Mouse (Mus musculus) olfactory bulb, adult 2 months (tissue): Measurements from ENCODE around the gene Abca12.

ENCODE experiments used
- CTCF ChIP-seq: fragments of 200-500 bp; IDR thresholded peaks from 2 replicates; pipeline ENCODE4 v1.5.1; 2012; ENCODE audit warnings: low read depth, mild to moderate bottlenecking, low read length, moderate library complexity; ENCODE audit not compliant: insufficient read depth
- POLR2A ChIP-seq: fragments of 200-500 bp; IDR thresholded peaks from 2 replicates; pipeline ENCODE4 v1.6.1; 2012; ENCODE audit warnings: mild to moderate bottlenecking, low read depth, low read length, moderate library complexity; ENCODE audit not compliant: insufficient read depth

- no peak for TF ChIP-seq CTCF
- no peak for TF ChIP-seq POLR2A
Measured at GRCm38 (mm10) chr1:71310614-71311013, 104.1 kb downstream of the Abca12 start.
